Mouse (Mus musculus) heart, embryonic 13.5 days (tissue): ENCODE measurements around the gene Ppip5k2. TPM values are rescaled to one million over a fixed set of nuclear protein-coding genes. Genes with fewer than 3 reads are reported as not detected.

Experiments
- ATAC-seq: fragments of 200-750 bp; cut with Nextera tagmentation; 2 replicates; pipeline ENCODE4 v1.8.0; 2017; ENCODE audit warnings: moderate TSS enrichment; ENCODE audit not compliant: insufficient number of reproducible peaks, low FRiP score, low TSS enrichment; ENCODE audit errors: extremely low read depth
- H3K27ac ChIP-seq: fragments of 300-500 bp; sonication (generic); replicated peaks from 2 replicates; pipeline ENCODE4 v1.5.1; 2015; ENCODE audit warnings: moderate library complexity, mild to moderate bottlenecking, inconsistent platforms
- H3K27me3 ChIP-seq: fragments of 300-500 bp; sonication (generic); replicated peaks from 2 replicates; pipeline ENCODE4 v1.6.1; 2015; ENCODE audit warnings: mild to moderate bottlenecking, inconsistent platforms
- H3K36me3 ChIP-seq: fragments of 300-500 bp; sonication (generic); 2 replicates; pipeline ENCODE4 v1.6.1; 2015; ENCODE audit warnings: mild to moderate bottlenecking, inconsistent platforms
- H3K4me1 ChIP-seq: fragments of 300-500 bp; sonication (generic); 2 replicates; pipeline ENCODE4 v1.6.1; 2015; ENCODE audit warnings: inconsistent platforms
- H3K4me2 ChIP-seq: fragments of 300-500 bp; sonication (generic); 2 replicates; pipeline ENCODE4 v1.6.1; 2015; ENCODE audit warnings: inconsistent platforms, mild to moderate bottlenecking, moderate library complexity
- H3K4me3 ChIP-seq: fragments of 300-500 bp; sonication (generic); 2 replicates; pipeline ENCODE4 v1.5.1; 2015; ENCODE audit warnings: moderate library complexity, mild to moderate bottlenecking, inconsistent platforms
- H3K9ac ChIP-seq: fragments of 300-500 bp; sonication (generic); 2 replicates; pipeline ENCODE4 v1.6.1; 2015; ENCODE audit warnings: inconsistent platforms, mild to moderate bottlenecking, moderate library complexity
- H3K9me3 ChIP-seq: fragments of 300-500 bp; sonication (generic); 2 replicates; pipeline ENCODE4 v1.6.1; 2016; ENCODE audit warnings: inconsistent platforms
- WGBS: fragments of 180-500 bp; shearing (Covaris S2); methylation state at CpG from one replicate; pipeline ENCODE4 v1.1.7; 2015; ENCODE audit warnings: mixed read lengths; 5-methylcytosine and 5-hydroxymethylcytosine counted together
- polyA plus RNA-seq: library from polyadenylated mRNA; unstranded; fragments of >200 nt; fragmentation: Nextera tagmentation; extraction: Ambion mirVana; gene quantifications from 2 replicates; pipeline ENCODE4 v1.2.1, GENCODE M21; 2015

The Ppip5k2 gene
- polyA plus RNA-seq, result 32.2 and 33.1 TPM in 2 replicates

- H3K9ac ChIP-seq, result peak within 1 kb of the TSS; percentile 95
- H3K27ac ChIP-seq, result peak within 1 kb of the TSS; percentile 94
- H3K9me3 ChIP-seq, result no peaks in the 10 kb centered on the region
- H3K27me3 ChIP-seq, result no peaks in the 10 kb centered on the region
- peak within 1 kb of the TSS; percentile 71 for H3K4me2 ChIP-seq
- WGBS, result under 1% methylated on average over 66 of the region's 66 CpGs
- peak; percentile 92 for ATAC-seq
- no peaks in the 10 kb centered on the region for H3K36me3 ChIP-seq
- peaks cover 31% of the 10 kb centered on the region for H3K4me1 ChIP-seq
- peak within 1 kb of the TSS; percentile 90 for H3K4me3 ChIP-seq
These were observed at the start of gene Ppip5k2, which contains the start of gene Gin1 for GRCm38 (mm10) chr1:97769904-97770753. TSS of gene Ppip5k2 (minus strand) at chr1:97770411. TSS of gene Gin1 (plus strand) at chr1:97770172.

DNA sequence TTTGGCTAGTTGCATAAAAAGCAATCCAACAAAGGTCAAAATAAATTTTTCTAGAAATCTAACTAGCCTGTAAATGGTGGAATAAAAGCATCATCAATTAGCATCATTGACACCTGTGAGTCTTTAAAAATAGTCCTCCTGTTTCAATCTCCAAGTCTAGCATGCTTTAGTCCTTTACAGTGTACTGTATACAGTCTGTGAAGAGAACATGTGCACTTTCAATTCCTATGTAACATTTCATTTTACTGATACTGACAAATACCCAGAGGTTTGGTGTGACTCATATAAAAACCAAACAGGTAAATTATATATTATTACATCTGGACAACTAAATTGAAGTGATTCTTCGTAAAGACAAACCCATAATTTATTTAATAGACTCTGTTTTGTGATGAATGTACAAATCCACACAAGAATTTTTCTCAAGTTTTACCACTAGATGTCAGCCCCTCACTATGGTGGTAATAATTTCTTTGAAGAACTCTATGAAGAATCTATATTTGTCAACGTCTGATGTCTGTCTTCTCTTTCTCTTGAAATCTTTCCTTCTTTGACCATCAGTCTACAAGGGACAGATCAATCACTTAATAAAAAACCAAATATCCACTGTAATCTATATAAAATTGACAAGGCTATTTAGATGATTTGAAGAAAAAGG is 39.2 kb upstream of the Ppip5k2 start:
- 46% methylated on average over 2 of the region's 2 CpGs for WGBS
- Histone ChIP-seq H3K4me2 (no peak overlapping the region), H3K27me3 (no peaks in the 10 kb centered on the region), H3K9me3 (no peaks in the 10 kb centered on the region), H3K9ac (no peak overlapping the region), H3K27ac (no peak overlapping the region), H3K36me3 (no peaks in the 10 kb centered on the region), H3K4me1 (no peaks in the 10 kb centered on the region), H3K4me3 (no peak overlapping the region)
- no peak for ATAC-seq

DNA sequence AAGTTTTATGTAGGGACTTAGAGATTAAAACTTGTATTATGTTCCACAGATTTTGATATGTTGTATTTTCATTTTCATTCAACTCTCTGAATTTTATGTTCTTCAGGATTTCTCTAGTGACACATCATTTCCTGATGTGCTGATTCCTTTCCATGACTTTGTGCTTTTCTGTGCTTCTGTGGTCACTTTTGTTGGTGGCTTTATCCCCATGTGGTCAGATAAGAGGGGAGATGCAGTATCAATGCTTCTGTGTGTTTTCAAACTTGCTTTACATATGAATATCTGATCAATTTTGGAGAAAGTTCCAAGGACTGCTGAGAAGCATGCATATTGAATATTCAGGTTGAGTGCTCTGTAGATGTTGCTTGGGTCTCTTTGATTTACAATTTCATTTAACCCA is 34.3 kb upstream of the Ppip5k2 start:
- no peak overlapping the region for H3K4me2 ChIP-seq
- no peaks in the 10 kb centered on the region for H3K4me1 ChIP-seq
- H3K9me3 ChIP-seq, result 0 out of 2 replicates have a peak, but pooled peaks cover 8% of the 10 kb centered on the region
- no peaks in the 10 kb centered on the region for H3K27me3 ChIP-seq
- ATAC-seq, result no peak
- H3K36me3 ChIP-seq, result no peaks in the 10 kb centered on the region
- H3K4me3 ChIP-seq, result no peak overlapping the region
- no peak overlapping the region for H3K27ac ChIP-seq
- no peak overlapping the region for H3K9ac ChIP-seq

- no peaks in the 10 kb centered on the region for H3K27me3 ChIP-seq
- no peaks in the 10 kb centered on the region for H3K36me3 ChIP-seq
- 0 out of 2 replicates have a peak, but pooled peaks cover 8% of the 10 kb centered on the region for H3K9me3 ChIP-seq
- peak overlapping the region; percentile 42 for H3K4me2 ChIP-seq
- H3K4me1 ChIP-seq, result no peaks in the 10 kb centered on the region
- no peak overlapping the region for H3K4me3 ChIP-seq
- ATAC-seq, result no peak
- 0 out of 2 replicates have a peak overlapping the region, but pooled peaks have one; percentile 6 for H3K9ac ChIP-seq
- H3K27ac ChIP-seq, result no peak overlapping the region
- WGBS, result 33% methylated on average over 4 of the region's 4 CpGs
These were observed 32.1 kb upstream of the Ppip5k2 start for GRCm38 (mm10) chr1:97802207-97802902.

DNA sequence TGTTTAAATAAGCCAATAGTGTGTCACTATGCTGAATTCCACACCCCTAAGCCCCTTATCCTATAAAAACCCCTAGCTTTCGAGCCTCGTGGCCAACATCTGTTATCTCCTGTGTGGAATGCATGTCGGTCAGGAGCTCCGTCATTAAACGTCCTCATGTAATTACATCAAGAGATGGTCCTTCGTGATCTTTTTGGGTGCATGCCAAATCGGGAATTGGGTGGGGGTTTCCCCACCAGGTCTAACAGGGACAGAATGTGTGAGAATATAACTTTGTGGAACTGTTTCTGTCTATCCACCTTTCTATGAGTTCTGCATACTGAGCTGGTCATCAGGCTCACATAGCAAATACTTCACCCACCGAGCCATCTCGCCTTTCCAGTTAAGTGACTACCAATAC is 25.7 kb upstream of the Ppip5k2 start:
- no peaks in the 10 kb centered on the region for H3K27me3 ChIP-seq
- H3K9ac ChIP-seq, result no peak overlapping the region
- no peak overlapping the region for H3K4me2 ChIP-seq
- H3K9me3 ChIP-seq, result 0 out of 2 replicates have a peak, but pooled peaks cover 8% of the 10 kb centered on the region
- peaks cover 4% of the 10 kb centered on the region; the same call in 1 of the 2 replicates for H3K36me3 ChIP-seq
- no peak overlapping the region for H3K4me3 ChIP-seq
- no peak for ATAC-seq
- H3K27ac ChIP-seq, result no peak overlapping the region
- H3K4me1 ChIP-seq, result 0 out of 2 replicates have a peak, but pooled peaks cover 2% of the 10 kb centered on the region
- WGBS, result 44% methylated on average over 9 of the region's 9 CpGs

DNA sequence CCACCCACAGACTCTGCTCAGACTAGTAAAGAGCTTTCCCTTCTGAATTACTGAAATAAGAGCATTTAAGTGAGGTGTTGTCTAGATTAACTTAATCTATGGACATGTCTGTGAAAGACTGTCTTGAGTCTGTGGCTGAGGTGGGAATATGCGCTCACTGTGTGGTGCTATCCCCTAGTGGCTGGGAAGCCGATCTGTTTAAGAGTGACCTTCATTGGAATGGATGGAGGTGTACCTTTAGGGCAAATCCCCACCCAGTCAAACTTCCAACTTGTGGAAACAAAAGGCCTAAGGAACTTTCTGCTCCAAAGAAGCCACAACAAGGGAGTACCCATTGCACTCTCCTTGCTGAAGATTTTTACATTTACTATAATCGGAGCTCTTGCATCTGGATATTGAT is 23.9 kb upstream of the Ppip5k2 start:
- H3K27ac ChIP-seq, result no peak overlapping the region
- ATAC-seq, result no peak
- no peak overlapping the region for H3K4me3 ChIP-seq
- no peak overlapping the region for H3K4me2 ChIP-seq
- H3K9me3 ChIP-seq, result no peaks in the 10 kb centered on the region
- WGBS, result 75% methylated on average over 3 of the region's 3 CpGs
- no peak overlapping the region for H3K9ac ChIP-seq
- peaks cover 4% of the 10 kb centered on the region for H3K4me1 ChIP-seq
- no peaks in the 10 kb centered on the region for H3K27me3 ChIP-seq
- H3K36me3 ChIP-seq, result peaks cover 4% of the 10 kb centered on the region; the same call in 1 of the 2 replicates

- no peak for ATAC-seq
- H3K9me3 ChIP-seq, result no peaks in the 10 kb centered on the region
- H3K4me1 ChIP-seq, result peaks cover 11% of the 10 kb centered on the region
- peaks cover 12% of the 10 kb centered on the region for H3K36me3 ChIP-seq
- WGBS, result 41% methylated on average over 2 of the region's 2 CpGs
- H3K27ac ChIP-seq, result peak overlapping the region; percentile 56
- H3K4me2 ChIP-seq, result peak overlapping the region; percentile 38; the same call in 1 of the 2 replicates
- no peak overlapping the region for H3K4me3 ChIP-seq
- H3K27me3 ChIP-seq, result no peaks in the 10 kb centered on the region
- H3K9ac ChIP-seq, result no peak overlapping the region
These were observed 18.3 kb upstream of the Ppip5k2 start for GRCm38 (mm10) chr1:97788490-97788889.

DNA sequence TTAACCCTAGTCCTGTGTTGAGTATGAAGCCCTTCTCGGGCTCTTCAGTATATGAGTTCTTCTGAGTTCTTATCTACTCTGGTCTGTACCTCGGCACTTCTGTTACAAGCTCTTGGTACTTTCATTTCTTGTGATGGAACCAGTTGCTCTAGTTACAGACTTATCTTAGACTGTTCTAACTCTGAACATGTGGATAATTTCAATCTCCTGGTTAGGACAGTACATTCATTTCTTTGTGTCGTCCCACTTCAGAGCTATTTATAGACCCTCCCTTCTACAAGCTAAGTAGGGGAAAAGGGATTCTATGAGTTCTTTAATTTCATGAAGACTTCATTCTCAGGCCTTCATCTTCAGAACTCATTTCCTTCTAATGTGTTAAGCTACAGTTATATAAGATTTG is 17.5 kb upstream of the Ppip5k2 start:
- Histone ChIP-seq H3K27ac (peak overlapping the region; percentile 79), H3K9me3 (no peaks in the 10 kb centered on the region), H3K9ac (no peak overlapping the region), H3K4me3 (no peak overlapping the region), H3K36me3 (peaks cover 7% of the 10 kb centered on the region), H3K4me2 (peak overlapping the region; percentile 20), H3K4me1 (peaks cover 11% of the 10 kb centered on the region), H3K27me3 (no peaks in the 10 kb centered on the region)
- ATAC-seq, result no peak; the same call in 1 of the 2 replicates
- 26% methylated on average over 3 of the region's 3 CpGs for WGBS

DNA sequence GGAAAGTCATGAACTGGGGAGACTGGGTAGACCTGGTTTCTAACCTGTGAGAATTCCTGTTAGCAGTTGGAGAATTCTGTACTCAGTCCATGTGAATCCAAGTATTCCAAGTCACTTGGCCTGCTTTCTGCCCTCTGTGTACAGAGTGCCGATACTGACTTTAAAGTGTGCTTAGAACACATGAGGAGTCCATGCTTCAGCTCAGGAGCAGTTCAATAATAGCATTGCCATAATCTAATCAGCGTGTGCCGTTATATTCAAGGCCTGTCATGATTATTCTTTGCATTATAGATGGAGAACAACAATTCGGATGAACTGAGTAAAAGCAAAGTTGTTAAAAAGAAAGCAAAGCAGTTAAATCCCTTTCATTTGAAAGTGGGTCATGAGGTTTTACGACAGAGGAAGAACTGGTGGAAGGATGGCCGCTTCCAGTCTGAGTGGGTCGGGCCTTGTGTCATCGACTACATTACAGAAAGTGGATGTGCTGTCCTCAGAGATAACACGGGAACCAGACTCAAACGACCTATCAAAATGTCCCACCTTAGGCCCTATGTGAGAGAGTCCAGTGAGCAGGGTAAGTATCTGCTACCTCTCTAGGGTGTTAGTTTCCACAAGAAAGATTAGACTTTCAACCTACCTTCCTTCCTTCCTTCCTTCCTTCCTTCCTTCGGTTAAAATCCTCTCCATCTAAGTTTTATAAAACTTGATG is 15.6 kb upstream of the Ppip5k2 start:
- Histone ChIP-seq H3K27ac (no peak overlapping the region), H3K27me3 (no peaks in the 10 kb centered on the region), H3K4me2 (no peak overlapping the region), H3K4me3 (no peak overlapping the region), H3K36me3 (peaks cover 7% of the 10 kb centered on the region), H3K9me3 (no peaks in the 10 kb centered on the region), H3K9ac (no peak overlapping the region), H3K4me1 (peaks cover 11% of the 10 kb centered on the region)
- no peak for ATAC-seq
- WGBS, result 73% methylated on average over 11 of the region's 11 CpGs

- Histone ChIP-seq H3K4me2 (no peak overlapping the region), H3K36me3 (peaks cover 7% of the 10 kb centered on the region), H3K9ac (no peak overlapping the region), H3K27ac (no peak overlapping the region), H3K27me3 (no peaks in the 10 kb centered on the region), H3K4me1 (peaks cover 11% of the 10 kb centered on the region), H3K9me3 (no peaks in the 10 kb centered on the region), H3K4me3 (no peak overlapping the region)
- WGBS, result 62% methylated on average over 7 of the region's 7 CpGs
- no peak for ATAC-seq
These were observed 14.7 kb upstream of the Ppip5k2 start for GRCm38 (mm10) chr1:97784928-97785327.
